Mouse (Mus musculus) forebrain, embryonic 10.5 days (tissue): ENCODE results near the gene Fam118a. TPM values are rescaled to one million over a fixed set of nuclear protein-coding genes. Genes with fewer than 3 reads are reported as not detected.
"Not testable (repeated sequence)": the region's sequence is repeated elsewhere in the genome, so short reads cannot be mapped to it uniquely, and the experiment has no call there.

Experiments used
- DNase-seq: peaks from one replicate; pipeline ENCODE4 v3.0.0-alpha.2; 2017; ENCODE audit warnings: low spot score; ENCODE audit errors: extremely low spot score
- H3K27ac ChIP-seq: fragments of 300-500 bp; sonication (generic); 2 replicates; pipeline ENCODE4 v1.5.1; 2016; ENCODE audit warnings: mild to moderate bottlenecking
- H3K27me3 ChIP-seq: fragments of 300-500 bp; sonication (generic); 2 replicates; pipeline ENCODE4 v1.6.1; 2016; ENCODE audit warnings: mild to moderate bottlenecking; ENCODE audit not compliant: poor library complexity, severe bottlenecking
- H3K36me3 ChIP-seq: fragments of 300-500 bp; sonication (generic); replicated peaks from 2 replicates; pipeline ENCODE4 v1.6.1; 2016; ENCODE audit warnings: mild to moderate bottlenecking, moderate library complexity
- H3K4me1 ChIP-seq: fragments of 300-500 bp; sonication (generic); 2 replicates; pipeline ENCODE4 v1.6.1; 2016
- H3K4me3 ChIP-seq: fragments of 300-500 bp; sonication (generic); 2 replicates; pipeline ENCODE4 v1.5.1; 2016; ENCODE audit warnings: mild to moderate bottlenecking, moderate library complexity
- H3K9me3 ChIP-seq: fragments of 300-500 bp; sonication (generic); 2 replicates; pipeline ENCODE4 v1.6.1; 2016; ENCODE audit warnings: mild to moderate bottlenecking, moderate library complexity
- WGBS: fragments of 180-500 bp; shearing (Covaris S2); methylation state at CpG from one replicate; pipeline ENCODE4 v1.1.7; 2016; 5-methylcytosine and 5-hydroxymethylcytosine counted together
- polyA plus RNA-seq: library from polyadenylated mRNA; unstranded; fragments of >200 nt; fragmentation: Nextera tagmentation; extraction: Ambion mirVana; gene quantifications from 2 replicates; pipeline ENCODE4 v1.2.1, GENCODE M21; 2016

The Fam118a gene
- 31.0 and 31.1 TPM in 2 replicates for polyA plus RNA-seq

DNA sequence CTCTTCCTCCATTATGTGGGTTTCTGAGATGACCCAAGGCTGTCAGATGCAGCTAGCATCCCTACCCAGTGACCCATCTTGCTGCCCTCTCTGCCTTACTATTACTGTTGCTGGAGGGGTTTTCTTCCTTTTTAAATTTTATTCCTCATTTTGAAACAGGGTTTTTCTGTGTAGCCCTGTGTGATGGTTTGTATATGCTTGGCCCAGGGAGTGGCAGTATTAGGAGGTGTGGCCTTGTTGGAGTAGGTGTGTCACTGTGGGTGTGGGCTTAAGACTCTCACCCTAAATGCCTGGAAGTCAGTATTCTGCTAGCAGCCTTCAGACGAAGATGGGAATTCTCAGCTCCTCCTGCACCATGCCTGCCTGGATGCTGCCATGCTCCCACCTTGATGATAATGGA lies at the start of gene Fam118a:
Fam118a (plus strand) TSS at position 301 of the 400 bp plus-strand sequence.
- H3K27ac ChIP-seq: not testable (repeated sequence)

DNA sequence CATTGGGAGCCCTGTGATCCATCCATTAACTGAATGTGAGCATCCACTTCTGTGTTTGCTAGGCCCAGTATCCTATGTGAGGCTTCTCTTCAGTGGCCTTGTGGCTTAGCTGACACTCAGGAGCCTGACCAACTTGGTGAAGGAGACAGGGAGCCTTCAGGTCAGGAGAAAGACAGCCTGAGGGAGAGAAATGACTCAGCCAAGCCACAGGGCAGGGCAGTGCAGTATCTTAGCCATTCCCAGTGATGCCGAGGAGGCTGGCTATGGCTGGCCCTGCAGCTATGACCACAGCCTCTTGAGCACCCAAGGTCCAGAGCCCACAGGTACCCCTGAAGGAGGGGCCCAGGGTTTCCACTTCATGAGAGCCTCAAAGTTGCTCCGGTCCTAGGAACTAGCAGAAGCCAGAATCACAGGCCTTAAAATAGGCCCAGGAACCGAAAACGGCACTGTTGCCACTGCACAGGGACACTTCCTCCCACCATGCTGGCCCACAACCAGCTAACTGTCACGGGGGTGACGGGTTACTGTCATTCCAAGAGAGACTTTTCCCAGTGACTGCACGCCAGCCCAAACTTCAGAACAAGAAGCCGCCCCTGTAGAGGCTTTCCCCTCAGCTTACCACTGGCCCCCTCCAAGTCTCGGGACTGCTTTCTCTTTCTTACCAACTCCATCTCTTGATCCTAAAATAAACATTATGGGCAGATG lies 47.0 kb upstream of the Fam118a start:
- Histone ChIP-seq H3K4me3 (no peak overlapping the region), H3K27me3 (no peaks in the 10 kb centered on the region; the same call in 1 of the 2 replicates), H3K9me3 (no peaks in the 10 kb centered on the region), H3K27ac (no peak overlapping the region), H3K4me1 (peaks cover 30% of the 10 kb centered on the region), H3K36me3 (peaks cover 23% of the 10 kb centered on the region)
- 91% methylated on average over 9 of the region's 9 CpGs for WGBS
- no peak for DNase-seq

More for the DNA sequence above, at the start of gene Fam118a:
- H3K9me3 ChIP-seq, H3K4me3 ChIP-seq, H3K36me3 ChIP-seq, H3K4me1 ChIP-seq, H3K27me3 ChIP-seq, DNase-seq: not testable (repeated sequence)
- WGBS: 61% methylated on average over 1 of the region's 1 CpGs

DNA sequence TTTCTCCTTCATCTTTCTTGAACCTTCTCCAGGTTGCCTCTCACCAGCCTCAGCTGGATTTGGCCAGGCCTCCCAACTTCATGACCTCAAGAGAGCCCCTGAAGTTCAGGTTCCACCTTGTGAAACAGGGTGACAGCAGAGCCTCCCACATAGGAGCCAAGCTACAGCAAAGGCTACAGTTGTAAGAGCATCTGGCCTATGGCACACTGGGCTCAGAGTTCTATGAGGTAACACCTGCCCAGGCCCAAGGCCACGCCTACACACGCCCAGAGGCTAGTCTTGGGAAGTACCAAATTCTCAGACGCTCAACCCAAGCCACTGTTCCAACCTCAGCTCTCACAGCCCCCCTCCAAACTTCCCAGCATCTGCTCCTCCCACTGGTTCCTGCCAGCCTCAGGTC lies 45.9 kb upstream of the Fam118a start:
- no peaks in the 10 kb centered on the region for H3K9me3 ChIP-seq
- 87% methylated on average over 3 of the region's 3 CpGs for WGBS
- H3K4me3 ChIP-seq: no peak overlapping the region
- no peaks in the 10 kb centered on the region; the same call in 1 of the 2 replicates for H3K27me3 ChIP-seq
- H3K27ac ChIP-seq: no peak overlapping the region
- peaks cover 32% of the 10 kb centered on the region for H3K4me1 ChIP-seq
- DNase-seq: no peak
- peaks cover 23% of the 10 kb centered on the region for H3K36me3 ChIP-seq

DNA sequence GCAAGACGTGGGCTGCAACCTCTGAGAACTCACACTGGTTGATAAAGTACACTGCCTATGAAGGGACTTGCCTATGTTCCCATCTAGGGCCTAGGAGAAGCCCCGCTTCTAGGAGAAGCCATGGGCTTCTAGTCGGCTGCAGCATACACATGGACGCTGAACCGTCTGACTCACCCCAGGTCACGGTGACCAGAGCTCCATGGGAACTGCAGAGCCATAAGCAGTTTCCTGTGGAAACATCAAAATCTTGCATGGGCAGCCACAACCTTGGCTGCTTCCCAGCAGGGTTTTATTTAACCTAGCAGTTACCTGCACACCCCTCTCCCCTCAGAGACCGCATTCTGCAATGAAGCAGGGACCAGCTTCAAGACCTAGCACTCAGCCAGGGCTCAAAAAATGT lies 45.0 kb upstream of the Fam118a start:
- no peak for DNase-seq
- 92% methylated on average over 7 of the region's 7 CpGs for WGBS
- Histone ChIP-seq H3K27me3 (peaks cover 3% of the 10 kb centered on the region), H3K9me3 (no peaks in the 10 kb centered on the region), H3K36me3 (peaks cover 21% of the 10 kb centered on the region), H3K4me1 (peaks cover 40% of the 10 kb centered on the region), H3K27ac (no peak overlapping the region), H3K4me3 (no peak overlapping the region)

DNA sequence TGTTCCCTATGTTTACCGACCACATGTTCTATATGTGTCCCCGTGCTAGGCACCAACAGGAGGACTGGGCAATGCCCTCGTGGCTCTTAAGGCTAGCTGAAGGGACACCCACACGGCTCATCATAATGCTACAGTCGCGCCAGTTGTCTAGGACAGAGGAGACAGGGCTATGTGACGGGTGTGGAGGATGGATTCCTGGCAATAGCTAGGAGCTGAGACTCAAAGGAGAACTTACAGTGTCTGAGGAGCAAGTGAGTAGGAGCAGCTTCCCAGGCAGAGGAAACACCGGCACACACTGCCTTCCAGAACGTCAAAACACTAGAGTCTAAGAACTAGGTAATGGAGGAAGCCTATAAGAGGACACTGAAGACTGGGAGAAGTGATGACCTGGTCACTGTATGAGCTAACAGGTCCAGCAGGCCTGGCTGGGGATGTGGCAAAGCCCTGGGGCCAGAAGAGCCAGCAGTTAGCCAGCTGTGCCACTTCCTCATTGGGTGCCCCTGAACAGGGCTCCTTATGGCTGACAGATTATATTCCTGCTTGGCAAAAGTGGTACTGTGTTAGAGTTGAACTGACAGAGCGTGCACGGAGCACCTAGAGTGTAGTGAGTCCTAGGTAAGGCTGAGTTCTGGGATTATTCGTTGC lies 43.1 kb upstream of the Fam118a start:
- no peak for DNase-seq
- WGBS: 85% methylated on average over 12 of the region's 12 CpGs
- Histone ChIP-seq H3K9me3 (no peaks in the 10 kb centered on the region), H3K4me3 (no peak overlapping the region), H3K4me1 (peaks cover 46% of the 10 kb centered on the region), H3K27me3 (peaks cover 20% of the 10 kb centered on the region), H3K27ac (no peak overlapping the region), H3K36me3 (peaks cover 18% of the 10 kb centered on the region)

DNA sequence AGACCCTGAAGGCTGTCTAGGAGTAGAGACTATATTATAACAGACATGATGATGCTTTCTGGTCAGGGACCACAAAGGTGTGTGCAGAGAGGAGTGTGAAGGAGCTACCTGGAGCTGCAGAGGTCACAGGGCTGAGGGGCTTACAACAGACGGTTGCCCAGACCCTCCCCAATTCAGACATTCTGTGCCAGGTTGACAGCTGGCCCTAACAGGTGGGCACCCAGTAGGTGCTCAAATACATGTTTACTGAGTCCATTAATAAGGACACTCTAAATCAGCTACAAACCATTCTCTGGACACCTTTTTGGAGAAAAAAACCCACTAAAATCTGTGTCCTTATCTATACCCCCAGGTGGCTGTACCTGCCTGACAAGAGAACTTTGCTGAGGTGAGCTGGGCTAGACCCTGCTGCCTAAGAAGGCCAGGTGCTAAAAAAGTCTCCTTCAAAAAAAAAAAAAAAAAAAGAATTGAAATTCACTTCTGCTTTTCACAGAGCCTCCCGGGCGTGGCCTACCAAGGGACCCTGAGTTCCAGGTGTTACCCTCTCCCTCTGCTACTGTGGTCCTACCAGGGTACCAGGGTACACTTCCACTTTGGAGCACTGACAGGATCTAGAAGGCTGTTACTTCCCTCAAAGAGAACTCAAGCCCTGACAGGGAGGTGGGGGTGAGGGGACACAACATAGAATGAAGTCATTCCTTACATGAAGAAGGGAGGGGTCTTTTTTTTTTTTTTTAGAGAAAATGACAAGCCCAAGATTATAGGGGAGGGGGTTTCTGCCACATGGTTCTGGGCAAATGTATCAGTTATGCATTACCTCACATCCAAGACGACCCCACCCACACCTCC lies 42.4 kb upstream of the Fam118a start:
- peaks cover 18% of the 10 kb centered on the region for H3K36me3 ChIP-seq
- DNase-seq: no peak
- no peaks in the 10 kb centered on the region for H3K9me3 ChIP-seq
- peaks cover 27% of the 10 kb centered on the region for H3K27me3 ChIP-seq
- H3K4me3 ChIP-seq: peak overlapping the region; percentile 88
- H3K27ac ChIP-seq: peak overlapping the region; percentile 89; the same call in 1 of the 2 replicates
- 74% methylated on average over 4 of the region's 4 CpGs for WGBS
- peaks cover 46% of the 10 kb centered on the region for H3K4me1 ChIP-seq

DNA sequence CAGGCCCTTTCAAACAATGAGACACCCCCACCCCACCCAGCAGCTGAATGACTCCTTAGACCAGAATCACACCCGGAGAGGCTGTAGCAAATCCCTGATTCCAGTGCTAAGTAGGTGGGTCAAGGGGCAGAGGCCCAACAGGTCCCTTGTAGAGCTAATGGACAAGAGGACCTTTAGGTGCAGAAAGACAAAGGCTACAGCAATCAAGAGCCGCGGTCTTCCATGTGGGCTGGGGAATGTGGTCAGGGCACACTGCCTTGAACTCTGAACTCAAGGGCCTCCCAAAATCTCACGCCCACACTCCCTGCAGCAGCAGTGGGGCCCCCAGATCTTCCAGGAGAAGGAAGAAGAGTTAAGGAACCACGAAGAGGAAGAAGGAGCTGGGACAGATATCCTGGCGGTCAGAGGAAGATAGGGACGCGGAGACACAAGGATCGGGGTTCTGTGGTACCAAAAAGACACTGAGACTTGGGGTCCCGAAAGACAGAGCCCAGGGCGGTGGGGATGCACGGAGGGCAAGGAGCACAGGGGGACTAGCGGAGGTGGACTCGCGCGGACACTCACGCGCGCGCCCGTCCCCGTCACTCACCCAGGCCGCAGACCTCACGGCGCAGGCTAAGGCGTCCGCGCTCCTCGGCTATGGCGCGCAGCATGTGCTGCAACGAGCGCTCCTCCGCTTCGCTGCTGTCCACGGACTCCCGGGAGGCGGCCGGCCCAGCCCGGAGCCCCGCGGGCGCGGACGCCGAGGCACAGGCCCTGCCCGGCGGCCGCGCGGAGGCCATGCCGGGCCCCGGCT lies 41.5 kb upstream of the Fam118a start:
- H3K27me3 ChIP-seq: peaks cover 31% of the 10 kb centered on the region
- WGBS: under 1% methylated on average over 53 of the region's 53 CpGs
- H3K27ac ChIP-seq: peak overlapping the region; percentile 89
- H3K36me3 ChIP-seq: peaks cover 16% of the 10 kb centered on the region
- peak overlapping the region; percentile 88 for H3K4me3 ChIP-seq
- DNase-seq: peak; percentile 50
- H3K4me1 ChIP-seq: peaks cover 46% of the 10 kb centered on the region
- no peaks in the 10 kb centered on the region for H3K9me3 ChIP-seq

DNA sequence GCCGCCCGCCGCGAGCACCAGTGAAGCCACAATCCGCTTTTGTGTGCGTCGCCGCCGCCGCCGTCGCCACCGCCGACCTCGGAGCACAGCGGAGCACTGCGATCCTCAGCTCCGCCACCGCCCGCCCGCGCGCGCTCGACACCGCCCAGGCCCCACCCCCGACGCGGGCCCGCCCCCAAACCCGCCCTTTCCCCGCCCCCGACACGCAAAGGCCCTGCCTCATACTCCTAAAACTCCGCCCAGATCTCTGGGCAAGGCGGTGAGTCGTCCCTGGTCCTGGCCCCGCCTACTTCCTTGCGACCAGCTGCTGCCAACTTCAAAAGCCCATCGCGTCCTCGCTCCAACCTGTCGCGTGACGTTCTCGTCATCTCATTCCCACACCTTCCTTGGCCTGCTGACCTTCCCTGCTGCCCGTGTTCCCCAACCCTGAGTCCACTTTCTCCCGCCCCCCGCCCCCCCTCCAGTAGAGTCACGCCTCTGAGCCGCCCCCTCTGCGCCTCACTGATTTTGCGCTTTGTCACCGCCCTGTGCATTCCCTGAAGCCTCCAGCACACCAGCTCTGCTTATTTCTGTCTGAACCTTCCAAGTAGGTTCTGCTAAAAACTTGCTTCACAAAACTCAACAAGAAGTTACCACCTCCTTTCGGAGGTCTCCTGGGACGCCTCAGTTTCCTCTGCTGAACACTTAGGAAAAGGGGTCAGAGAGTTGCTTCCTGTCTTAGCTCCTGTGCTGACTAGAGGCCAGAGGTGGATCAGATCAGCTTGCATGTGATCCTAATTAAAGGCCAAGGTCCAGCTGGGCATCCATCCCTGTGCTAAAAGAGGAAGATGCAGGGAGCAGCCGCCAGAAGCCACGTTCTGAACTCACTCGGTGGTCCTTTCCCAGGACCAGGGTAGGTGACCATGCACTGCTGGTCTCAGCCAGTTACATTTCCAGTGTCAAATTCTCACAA lies 40.6 kb upstream of the Fam118a start, which contains the start of gene 5031439G07Rik:
5031439G07Rik (minus strand) TSS at position 678 of the 952 bp plus-strand sequence.
- WGBS: 2% methylated on average over 59 of the region's 59 CpGs
- Histone ChIP-seq H3K9me3 (no peaks in the 10 kb centered on the region), H3K4me3 (peak within 1 kb of the TSS; percentile 88), H3K27me3 (peaks cover 31% of the 10 kb centered on the region), H3K4me1 (peaks cover 42% of the 10 kb centered on the region), H3K27ac (peak within 1 kb of the TSS; percentile 89), H3K36me3 (peaks cover 15% of the 10 kb centered on the region)
- peak; percentile 94 for DNase-seq

DNA sequence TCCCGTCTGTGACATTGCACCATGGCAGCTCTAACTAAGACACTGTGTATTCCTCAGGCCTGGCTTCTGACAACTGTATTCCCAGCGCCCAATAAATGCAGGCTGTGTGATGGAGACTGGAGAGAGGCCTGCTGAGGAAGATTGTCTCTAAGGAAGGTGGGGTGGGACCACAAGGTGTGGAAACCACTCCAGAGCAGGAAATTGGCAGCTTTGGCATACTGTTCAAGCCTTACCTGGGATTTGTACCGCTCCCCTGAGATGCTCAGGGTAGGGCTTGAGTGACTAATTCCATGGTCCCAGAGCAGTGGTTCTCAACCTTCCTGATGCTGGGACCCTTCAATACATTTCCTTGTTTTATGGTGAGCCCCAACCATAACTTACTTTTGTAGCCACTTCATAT lies 39.6 kb upstream of the Fam118a start:
- Histone ChIP-seq H3K4me3 (no peak overlapping the region; the same call in 1 of the 2 replicates), H3K9me3 (no peaks in the 10 kb centered on the region), H3K4me1 (peaks cover 37% of the 10 kb centered on the region), H3K36me3 (peaks cover 5% of the 10 kb centered on the region; the same call in 1 of the 2 replicates), H3K27me3 (peaks cover 36% of the 10 kb centered on the region), H3K27ac (no peak overlapping the region)
- 74% methylated on average over 3 of the region's 3 CpGs for WGBS
- DNase-seq: no peak

DNA sequence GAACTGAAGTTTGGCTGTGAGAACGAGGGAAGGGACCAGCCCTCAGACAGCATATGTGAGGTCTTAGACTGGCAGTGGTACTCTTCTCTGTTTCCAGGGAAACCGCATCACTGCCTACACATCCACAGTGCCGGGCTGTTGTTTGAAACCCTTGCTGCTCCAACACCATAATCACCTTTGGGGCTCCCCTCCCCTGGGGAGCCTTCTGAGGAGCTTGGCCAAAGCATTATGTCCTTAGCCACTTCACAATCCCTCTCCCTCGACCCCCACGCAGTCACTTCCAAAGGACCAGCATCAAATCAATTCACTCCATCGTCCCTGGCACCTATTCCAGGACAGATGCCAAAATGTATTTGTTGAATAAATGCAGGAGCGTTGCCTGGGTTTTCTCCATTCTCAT lies 39.0 kb upstream of the Fam118a start:
- H3K27ac ChIP-seq: no peak overlapping the region
- peaks cover 43% of the 10 kb centered on the region for H3K27me3 ChIP-seq
- no peaks in the 10 kb centered on the region for H3K9me3 ChIP-seq
- H3K36me3 ChIP-seq: peaks cover 4% of the 10 kb centered on the region; the same call in 1 of the 2 replicates
- peaks cover 40% of the 10 kb centered on the region for H3K4me1 ChIP-seq
- H3K4me3 ChIP-seq: no peak overlapping the region
- WGBS: 69% methylated on average over 7 of the region's 7 CpGs
- no peak for DNase-seq

DNA sequence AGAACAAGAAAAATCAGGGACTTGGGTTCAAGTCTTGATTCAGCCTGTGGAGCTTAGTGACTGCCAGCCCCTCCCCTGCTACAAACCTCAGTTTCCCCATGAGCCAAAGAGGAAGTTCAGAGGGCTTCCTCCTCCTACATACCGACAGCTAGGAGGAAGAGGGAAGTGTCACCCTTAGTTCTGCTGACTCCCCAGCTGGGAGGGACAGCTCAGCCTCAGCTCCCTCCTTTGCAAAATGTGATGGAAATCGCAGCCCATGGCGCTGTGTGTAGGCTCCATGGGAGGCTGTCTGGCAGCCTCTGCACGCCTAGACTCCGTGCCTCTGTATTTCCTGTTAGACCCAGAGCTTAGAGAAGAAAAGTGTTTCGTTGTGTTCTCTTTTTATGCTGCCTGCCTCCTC lies 34.2 kb upstream of the Fam118a start:
- Histone ChIP-seq H3K27me3 (peaks cover 45% of the 10 kb centered on the region), H3K36me3 (no peaks in the 10 kb centered on the region), H3K4me1 (peaks cover 15% of the 10 kb centered on the region), H3K9me3 (no peaks in the 10 kb centered on the region), H3K4me3 (no peak overlapping the region), H3K27ac (no peak overlapping the region)
- no peak for DNase-seq
- WGBS: 47% methylated on average over 6 of the region's 6 CpGs
